Mouse (Mus musculus): Measurements from ENCODE around the gene Stat4.

- TF ChIP-seq EP300 (optimal IDR thresholded peaks at IDR 0.05), result no peak
- TF ChIP-seq CTCF (IDR thresholded peaks at IDR 0.05; ENCODE audit: low read depth), result no peak
Observed at GRCm38 (mm10) chr1:52057153-52057552, 70.2 kb downstream of the Stat4 start.

Data from stomach, postnatal 0 days (tissue).